Mouse (Mus musculus): ENCODE measurements at regions not wholly inside any gene's neighbourhood (a gene's known extent, or its start where the extent isn't known, plus 50 kb on each side); places are given as distances from the start of the nearest gene placed in this dataset.

GRCm38 (mm10) chr7:70105024-70105423, 261.5 kb downstream of the Nr2f2 start:
- Histone ChIP-seq H3K27me3 (ENCODE audit: control insufficient read depth) (no peaks in the 10 kb centered on the region), H3K4me1 (ENCODE audit: control insufficient read depth) (no peaks in the 10 kb centered on the region), H3K4me3 (replicated peaks) (no peak overlapping the region), H3K36me3 (ENCODE audit: control insufficient read depth) (no peaks in the 10 kb centered on the region), H3K9me3 (ENCODE audit: control insufficient read depth, low read length) (no peaks in the 10 kb centered on the region)
- TF ChIP-seq TAL1 (IDR thresholded peaks at IDR 0.05; ENCODE audit: low read length) (no peak), GATA1 (IDR thresholded peaks at IDR 0.05; ENCODE audit: low read length) (no peak)

DNA sequence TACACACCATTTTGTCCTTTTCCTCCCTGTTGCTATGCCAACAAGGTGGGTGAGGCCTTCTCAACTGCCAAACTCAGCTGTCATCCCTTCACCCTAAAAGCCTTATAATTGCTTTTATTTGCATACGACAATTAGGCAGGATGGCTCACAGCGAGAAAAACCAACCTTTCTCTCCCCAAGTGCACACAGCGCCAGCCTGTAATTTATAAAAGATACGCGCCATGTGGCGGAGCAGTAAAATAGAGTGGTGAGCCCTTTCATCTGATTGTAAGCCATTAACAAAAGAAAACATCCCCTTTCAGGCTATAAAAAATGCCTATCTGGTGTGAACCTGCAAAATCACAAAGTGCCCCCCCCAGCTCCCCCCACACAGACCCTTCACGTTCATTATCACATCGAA, 262.0 kb downstream of the Nr2f2 start:
- no peaks in the 10 kb centered on the region for H3K27me3 ChIP-seq (ENCODE audit: control insufficient read depth)
- no peaks in the 10 kb centered on the region for H3K36me3 ChIP-seq (ENCODE audit: control insufficient read depth)
- no peaks in the 10 kb centered on the region for H3K9me3 ChIP-seq (ENCODE audit: control insufficient read depth, low read length)
- H3K4me3 ChIP-seq (replicated peaks), result no peak overlapping the region
- H3K4me1 ChIP-seq (ENCODE audit: control insufficient read depth), result no peaks in the 10 kb centered on the region
- no peak for TF ChIP-seq TAL1 (IDR thresholded peaks at IDR 0.05; ENCODE audit: low read length)
- no peak for TF ChIP-seq GATA1 (IDR thresholded peaks at IDR 0.05; ENCODE audit: low read length)

DNA sequence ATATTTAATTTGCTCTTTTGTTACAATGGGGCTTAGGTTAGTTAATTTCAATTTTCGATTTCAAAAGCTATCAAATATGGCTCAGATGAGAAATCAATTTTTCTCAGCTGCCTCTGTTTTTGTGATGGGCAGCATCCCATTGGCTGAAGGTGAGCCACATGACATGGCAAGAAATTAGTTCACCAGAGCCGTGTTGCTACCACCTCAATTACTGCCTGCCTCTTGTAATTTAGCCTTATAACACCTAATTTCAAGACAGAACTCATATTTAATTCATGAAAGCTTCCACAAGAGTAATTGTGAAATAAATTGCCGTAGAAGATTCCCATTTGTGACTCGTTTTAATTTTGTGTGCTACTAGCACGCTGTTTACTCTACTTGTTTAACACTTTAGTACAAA, 262.9 kb downstream of the Nr2f2 start:
- H3K4me1 ChIP-seq (ENCODE audit: control insufficient read depth), result no peaks in the 10 kb centered on the region
- H3K36me3 ChIP-seq (ENCODE audit: control insufficient read depth), result no peaks in the 10 kb centered on the region
- H3K4me3 ChIP-seq (replicated peaks), result no peak overlapping the region
- H3K9me3 ChIP-seq (ENCODE audit: control insufficient read depth, low read length), result no peaks in the 10 kb centered on the region
- TF ChIP-seq TAL1 (IDR thresholded peaks at IDR 0.05; ENCODE audit: low read length), result no peak
- no peak for TF ChIP-seq GATA1 (IDR thresholded peaks at IDR 0.05; ENCODE audit: low read length)
- no peaks in the 10 kb centered on the region for H3K27me3 ChIP-seq (ENCODE audit: control insufficient read depth)

- H3K4me3 ChIP-seq (replicated peaks), result no peak overlapping the region
- no peaks in the 10 kb centered on the region for H3K9me3 ChIP-seq (ENCODE audit: control insufficient read depth, low read length)
- H3K36me3 ChIP-seq (ENCODE audit: control insufficient read depth), result no peaks in the 10 kb centered on the region
- H3K27me3 ChIP-seq (ENCODE audit: control insufficient read depth), result no peaks in the 10 kb centered on the region
- no peak for TF ChIP-seq TAL1 (IDR thresholded peaks at IDR 0.05; ENCODE audit: low read length)
- no peak for TF ChIP-seq GATA1 (IDR thresholded peaks at IDR 0.05; ENCODE audit: low read length)
- no peaks in the 10 kb centered on the region for H3K4me1 ChIP-seq (ENCODE audit: control insufficient read depth)
These were observed 267.5 kb downstream of the Nr2f2 start for GRCm38 (mm10) chr7:70099001-70099400.

GRCm38 (mm10) chr7:70093916-70094784, 272.4 kb downstream of the Nr2f2 start:
- Histone ChIP-seq H3K9me3 (ENCODE audit: control insufficient read depth, low read length) (peaks cover 2% of the 10 kb centered on the region; the same call in 1 of the 2 replicates), H3K4me3 (replicated peaks) (no peak overlapping the region), H3K36me3 (ENCODE audit: control insufficient read depth) (no peaks in the 10 kb centered on the region), H3K27me3 (ENCODE audit: control insufficient read depth) (no peaks in the 10 kb centered on the region), H3K4me1 (ENCODE audit: control insufficient read depth) (no peaks in the 10 kb centered on the region)
- TF ChIP-seq TAL1 (IDR thresholded peaks at IDR 0.05; ENCODE audit: low read length) (no peak), GATA1 (IDR thresholded peaks at IDR 0.05; ENCODE audit: low read length) (no peak)

- Histone ChIP-seq H3K4me3 (replicated peaks) (no peak overlapping the region), H3K9me3 (ENCODE audit: control insufficient read depth, low read length) (peaks cover 2% of the 10 kb centered on the region; the same call in 1 of the 2 replicates), H3K4me1 (ENCODE audit: control insufficient read depth) (no peaks in the 10 kb centered on the region), H3K27me3 (ENCODE audit: control insufficient read depth) (no peaks in the 10 kb centered on the region), H3K36me3 (ENCODE audit: control insufficient read depth) (no peaks in the 10 kb centered on the region)
- no peak for TF ChIP-seq GATA1 (IDR thresholded peaks at IDR 0.05; ENCODE audit: low read length)
- no peak for TF ChIP-seq TAL1 (IDR thresholded peaks at IDR 0.05; ENCODE audit: low read length)
These were observed 274.4 kb downstream of the Nr2f2 start for GRCm38 (mm10) chr7:70092089-70092488.

DNA sequence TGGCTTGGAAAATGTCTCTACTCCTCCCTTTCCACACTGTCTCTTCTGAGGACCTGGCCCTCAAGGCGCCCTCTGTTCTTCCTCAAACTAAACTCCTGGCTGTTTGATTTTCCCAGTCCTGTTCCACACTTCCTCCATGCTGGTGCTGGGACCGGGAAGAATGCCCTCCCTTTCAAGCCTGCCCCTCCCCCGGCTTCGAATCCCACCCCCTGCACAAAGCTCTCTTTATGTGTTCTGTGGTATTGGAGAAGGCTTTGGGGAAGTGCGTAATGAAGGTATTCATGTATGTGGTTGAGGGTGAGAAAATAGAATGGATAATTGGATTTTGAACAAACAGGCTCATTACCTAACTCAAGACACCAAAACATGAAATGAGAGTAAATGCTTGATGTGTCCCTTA, 277.4 kb downstream of the Nr2f2 start:
- H3K4me3 ChIP-seq (replicated peaks), result no peak overlapping the region
- peaks cover 5% of the 10 kb centered on the region; the same call in 1 of the 2 replicates for H3K9me3 ChIP-seq (ENCODE audit: control insufficient read depth, low read length)
- H3K27me3 ChIP-seq (ENCODE audit: control insufficient read depth), result no peaks in the 10 kb centered on the region
- H3K4me1 ChIP-seq (ENCODE audit: control insufficient read depth), result no peaks in the 10 kb centered on the region
- H3K36me3 ChIP-seq (ENCODE audit: control insufficient read depth), result no peaks in the 10 kb centered on the region
- no peak for TF ChIP-seq GATA1 (IDR thresholded peaks at IDR 0.05; ENCODE audit: low read length)
- no peak for TF ChIP-seq TAL1 (IDR thresholded peaks at IDR 0.05; ENCODE audit: low read length)

DNA sequence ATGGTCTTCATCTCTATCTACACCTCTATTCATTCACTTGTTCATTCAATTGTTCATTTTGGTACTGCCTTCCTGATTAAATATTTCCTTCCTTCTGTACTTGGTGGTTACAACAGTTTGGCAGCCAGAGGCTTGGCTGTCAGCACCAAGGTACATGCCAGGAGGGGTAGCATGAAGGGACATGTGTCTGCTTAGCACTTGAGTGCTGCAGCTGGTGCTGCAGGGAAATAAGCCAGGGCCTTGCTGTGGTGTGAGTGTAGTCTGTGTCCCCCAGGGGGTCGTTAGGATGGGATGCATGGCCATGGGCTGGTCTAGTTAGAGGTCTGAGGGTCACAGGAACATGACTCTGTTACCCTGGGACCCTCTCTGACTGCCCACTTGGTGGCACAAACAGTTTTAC, 296.9 kb downstream of the Nr2f2 start:
- no peaks in the 10 kb centered on the region for H3K4me1 ChIP-seq (ENCODE audit: control insufficient read depth)
- no peaks in the 10 kb centered on the region for H3K27me3 ChIP-seq (ENCODE audit: control insufficient read depth)
- no peaks in the 10 kb centered on the region for H3K36me3 ChIP-seq (ENCODE audit: control insufficient read depth)
- TF ChIP-seq GATA1 (IDR thresholded peaks at IDR 0.05; ENCODE audit: low read length) (no peak), TAL1 (IDR thresholded peaks at IDR 0.05; ENCODE audit: low read length) (no peak)
- H3K4me3 ChIP-seq (replicated peaks), result no peak overlapping the region
- peaks cover 6% of the 10 kb centered on the region for H3K9me3 ChIP-seq (ENCODE audit: control insufficient read depth, low read length)

DNA sequence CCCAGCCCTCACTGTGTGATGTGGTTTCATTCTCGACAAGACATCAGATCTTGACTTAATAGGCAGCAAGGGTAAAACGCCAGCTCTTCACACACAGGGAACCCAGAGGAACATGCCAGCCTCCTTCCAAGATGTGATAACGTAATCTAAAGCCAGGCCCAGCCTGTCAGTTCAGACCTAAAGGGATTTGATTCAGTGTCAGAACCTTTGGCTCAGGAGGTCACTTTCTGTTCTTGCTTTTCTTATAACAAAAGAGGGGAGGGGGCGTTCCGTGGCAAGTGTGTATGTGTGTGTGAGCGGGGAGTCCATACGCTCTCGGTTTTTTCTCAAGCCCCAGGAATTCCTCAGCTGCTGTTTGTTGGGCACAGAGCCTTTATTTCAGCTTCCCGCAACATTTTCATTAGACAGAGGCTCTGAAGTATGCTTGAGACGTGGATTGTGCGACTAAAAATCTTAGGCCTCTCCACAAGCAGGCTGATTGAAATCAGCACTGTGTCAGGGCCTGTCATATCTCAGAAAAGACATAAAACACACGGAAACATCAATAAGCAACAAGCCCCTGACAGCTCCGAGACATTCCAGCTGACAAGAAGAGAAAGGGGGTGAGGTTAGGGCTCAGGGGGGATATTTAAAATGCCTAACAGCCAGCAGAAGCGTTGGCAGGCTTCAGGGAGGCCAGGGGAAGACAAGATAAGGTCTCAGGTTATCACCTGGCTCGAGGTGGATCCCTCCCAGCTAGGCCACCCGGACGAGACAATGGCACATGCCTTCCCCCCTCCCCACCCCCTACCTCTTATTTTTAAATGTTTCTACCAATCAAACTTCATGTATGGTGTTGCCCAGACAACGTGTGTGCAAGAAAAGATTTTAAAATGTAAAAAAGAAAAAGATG, 298.5 kb downstream of the Nr2f2 start:
- Histone ChIP-seq H3K9me3 (ENCODE audit: control insufficient read depth, low read length) (peaks cover 8% of the 10 kb centered on the region), H3K36me3 (ENCODE audit: control insufficient read depth) (no peaks in the 10 kb centered on the region), H3K4me3 (replicated peaks) (no peak overlapping the region), H3K4me1 (ENCODE audit: control insufficient read depth) (no peaks in the 10 kb centered on the region), H3K27me3 (ENCODE audit: control insufficient read depth) (no peaks in the 10 kb centered on the region)
- no peak for TF ChIP-seq TAL1 (IDR thresholded peaks at IDR 0.05; ENCODE audit: low read length)
- no peak for TF ChIP-seq GATA1 (IDR thresholded peaks at IDR 0.05; ENCODE audit: low read length)

Measured in erythroblast, embryonic 14.5 days (primary cell).